In the genomic region with DNA sequence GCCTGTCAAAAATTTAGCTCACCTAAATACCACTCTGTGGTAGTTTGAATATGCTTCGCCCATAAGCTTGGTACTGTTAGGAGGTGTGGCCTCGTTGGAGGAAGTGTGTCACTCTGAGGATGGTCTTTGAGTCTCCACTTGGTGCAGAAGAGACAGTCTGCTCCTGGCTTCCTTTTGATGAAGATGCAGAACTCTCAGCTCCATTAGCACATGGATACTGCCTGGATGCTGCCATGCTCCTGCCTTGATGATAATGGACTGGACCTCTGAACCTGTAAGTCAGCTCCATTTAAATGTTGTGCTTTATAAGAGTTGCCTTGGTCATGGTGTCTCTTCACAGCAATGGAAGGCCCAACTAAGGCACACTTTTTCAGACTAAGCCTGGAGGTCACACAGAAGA, we compare ENCODE assay signal across 16 mouse cellular contexts.
"Had no signal": no experiment of that assay in that cellular context is flagged by ENCODE, and none has a peak within 500 bp of the region (broad histone marks: within the 10 kb centered on the region; RNA-seq: fewer than 3 reads in every experiment).

No protein-coding gene starts in this region.

- H3K27ac ChIP-seq: neural tube, embryonic 13.5 days; neural tube, embryonic 15.5 days; stomach, embryonic 15.5 days; stomach, postnatal 0 days had no signal

- H3K4me1 ChIP-seq: neural tube, embryonic 13.5 days; neural tube, embryonic 15.5 days; stomach, embryonic 15.5 days had no signal

- H3K4me3 ChIP-seq: neural tube, embryonic 13.5 days; neural tube, embryonic 15.5 days; stomach, embryonic 15.5 days had no signal

- H3K9me3 ChIP-seq: neural tube, embryonic 13.5 days; neural tube, embryonic 15.5 days; stomach, embryonic 15.5 days had no signal

- H3K27me3 ChIP-seq: neural tube, embryonic 13.5 days; neural tube, embryonic 15.5 days; stomach, embryonic 15.5 days had no signal

- DNase-seq: retina, postnatal 1 day; right cerebral cortex, adult 18-20 months; right cerebral cortex, postnatal 14 days; right cerebral cortex, postnatal 25 days; right cerebral cortex, postnatal 4 days; spleen, adult 18-20 months; thymus, adult 18-20 months; thymus, adult 2 months; thymus, postnatal 14 days; thymus, postnatal 25 days; thymus, postnatal 36 days; thymus, postnatal 4 days had no signal

- H3K4me2 ChIP-seq: neural tube, embryonic 13.5 days; neural tube, embryonic 15.5 days; stomach, embryonic 15.5 days had no signal

- H3K36me3 ChIP-seq: neural tube, embryonic 13.5 days; neural tube, embryonic 15.5 days; stomach, embryonic 15.5 days had no signal

- H3K9ac ChIP-seq: neural tube, embryonic 13.5 days; neural tube, embryonic 15.5 days; stomach, embryonic 15.5 days had no signal
